ENCODE assay signal across 10 mouse cellular contexts in the genomic region with DNA sequence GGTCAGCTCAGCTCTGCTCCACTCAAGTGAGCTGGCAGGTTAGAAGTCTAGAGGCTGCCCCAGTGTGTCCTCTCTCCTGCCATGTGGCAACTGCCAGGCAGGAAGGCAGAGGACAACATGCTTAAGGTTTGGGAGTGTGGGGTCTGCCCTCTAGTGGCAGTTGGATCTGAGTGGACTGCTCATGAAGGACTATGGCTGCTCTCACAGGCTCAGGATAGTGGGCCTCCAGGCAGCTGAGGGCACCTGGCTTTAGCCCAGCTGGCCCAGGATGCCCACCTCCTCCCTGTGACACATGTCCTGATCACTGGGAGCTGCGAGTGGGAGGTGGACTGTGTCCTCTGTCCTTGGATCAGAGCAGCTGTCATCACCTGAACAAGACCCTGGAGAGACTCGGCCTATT. TPM values are rescaled to one million over a fixed set of nuclear protein-coding genes. Genes with fewer than 3 reads are reported as not detected.
DNase-seq lines count a peak whose midpoint lies in the region; TF ChIP-seq lines count a peak whose summit lies in the region.
"Had no signal": no experiment of that assay in that cellular context is flagged by ENCODE, and none has a peak within 500 bp of the region (broad histone marks: within the 10 kb centered on the region; RNA-seq: fewer than 3 reads in every experiment).

No protein-coding gene starts in this region.

- intact Hi-C loops in gastrocnemius, adult 2 months (cut with DNase I) = no loop called here
- intact Hi-C loops in heart, postnatal 10 days (cut with DNase I) = loop anchor here (10.0 kb wide), 1 partner anchor 306 kb away; no protein-coding TSS in a partner anchor

- peak; percentile 59 for DNase-seq in gastrocnemius, adult 2 months
- DNase-seq in gastrocnemius, adult 8-10 months (ENCODE audit: low spot score in 2 of 2) = no peak
- peak; percentile 39 for DNase-seq in urinary bladder, postnatal 14 days (ENCODE audit: low spot score)
- no peak for DNase-seq in urinary bladder, adult 18-20 months (ENCODE audit: low spot score in 2 of 2)
- peak; percentile 73 to 76 for DNase-seq in heart, postnatal 10 days
- DNase-seq in lung, postnatal 14 days = peak; percentile 56
- no peak for DNase-seq in layer of hippocampus, postnatal 14 days (ENCODE audit: low spot score in 2 of 2)
- no peak for DNase-seq in T-cell, adult 2 months (ENCODE audit: low spot score)
- DNase-seq: liver, embryonic 13.5 days had no signal

- H3K4me3 ChIP-seq in gastrocnemius, adult 2 months = no peak overlapping the region
- H3K4me3 ChIP-seq: liver, embryonic 13.5 days; stomach, embryonic 15.5 days had no signal

- H3K27ac ChIP-seq in gastrocnemius, adult 2 months = 0 out of 2 replicates have a peak overlapping the region, but pooled peaks have one; percentile 24
- H3K27ac ChIP-seq: liver, embryonic 13.5 days; stomach, embryonic 15.5 days had no signal

- TF ChIP-seq CTCF in gastrocnemius, adult 2 months (IDR thresholded peaks at IDR 0.05) = peak; percentile 65

RNA-seq across cellular contexts. Expression of a gene that starts 6.2 kb away (rescaled TPM):
- not detected for total RNA-seq in gastrocnemius, adult 2 months (2021)
- not detected for total RNA-seq in gastrocnemius, adult 8-10 months (2022)
- not detected for total RNA-seq in heart, postnatal 10 days (2021)
- total RNA-seq in layer of hippocampus, postnatal 14 days (2021) = not detected

RNA-seq across cellular contexts. Expression of a gene that starts 7.4 kb away (rescaled TPM):
- total RNA-seq in gastrocnemius, adult 2 months (2021) = 10 to 100 TPM; 48.7 to 69.6 TPM
- 10 to 100 TPM; 46.5 to 60.3 (median 57.4) TPM for total RNA-seq in gastrocnemius, adult 8-10 months (2022)
- 10 to 100 TPM; 88.8 to 96.4 TPM for total RNA-seq in heart, postnatal 10 days (2021)
- total RNA-seq in layer of hippocampus, postnatal 14 days (2021) = 10 to 100 TPM; 73.6 to 79.4 TPM

RNA-seq across cellular contexts. Expression of a gene that starts 18.8 kb away (rescaled TPM):
- 10 to 100 TPM; 26.5 to 41.2 TPM for total RNA-seq in gastrocnemius, adult 2 months (2021)
- 10 to 100 TPM; 20.9 to 28.6 (median 25.4) TPM for total RNA-seq in gastrocnemius, adult 8-10 months (2022)
- total RNA-seq in heart, postnatal 10 days (2021) = 10 to 100 TPM; 33.7 to 37.2 TPM
- 10 to 100 TPM; 10.1 to 11.8 TPM for total RNA-seq in layer of hippocampus, postnatal 14 days (2021)

RNA-seq across cellular contexts. Expression of a gene that starts 33.2 kb away (rescaled TPM):
- total RNA-seq in gastrocnemius, adult 2 months (2021) = 1 to 10 TPM in 1 of 2 experiments, under 1 TPM in 1; 0.89 to 1.0 TPM
- total RNA-seq in gastrocnemius, adult 8-10 months (2022) = 1 to 10 TPM in 1 of 4 experiments, under 1 TPM in 3; 0.44 to 2.0 (median 0.64) TPM
- 1 to 10 TPM; 1.6 to 1.8 TPM for total RNA-seq in heart, postnatal 10 days (2021)
- total RNA-seq in layer of hippocampus, postnatal 14 days (2021) = 100 to 1,000 TPM; 263 to 264 TPM

RNA-seq across cellular contexts. Expression of a gene that starts 46.4 kb away (rescaled TPM):
- under 1 TPM; 0.15 to 0.33 TPM for total RNA-seq in gastrocnemius, adult 2 months (2021)
- total RNA-seq in gastrocnemius, adult 8-10 months (2022) = under 1 TPM in 2 of 4 experiments, not detected in 2; 0.15 to 0.27 TPM
- total RNA-seq in heart, postnatal 10 days (2021) = under 1 TPM; 0.74 to 0.93 TPM
- under 1 TPM; 0.17 to 0.21 TPM for total RNA-seq in layer of hippocampus, postnatal 14 days (2021)

Comparison
In these comparisons a context has a peak if more than half of its experiments do, and no peak if none do; other contexts are left out.
1. DNase-seq: peak in gastrocnemius, adult 2 months (single experiment), urinary bladder, postnatal 14 days (single experiment), heart, postnatal 10 days (2 of 2) and lung, postnatal 14 days (single experiment); none in gastrocnemius, adult 8-10 months (0 of 2), urinary bladder, adult 18-20 months (0 of 2), layer of hippocampus, postnatal 14 days (0 of 2) and T-cell, adult 2 months (single experiment).